Mouse (Mus musculus) neural tube, embryonic 11.5 days (tissue): ENCODE data around the gene Cmip. TPM values are rescaled to one million over a fixed set of nuclear protein-coding genes. Genes with fewer than 3 reads are reported as not detected.

ENCODE experiments used
- ATAC-seq: fragments of 200-750 bp; cut with Nextera tagmentation; 2 replicates; pipeline ENCODE4 v1.8.0; 2017; ENCODE audit warnings: moderate number of reproducible peaks, mild to moderate bottlenecking, moderate TSS enrichment, moderate library complexity; ENCODE audit not compliant: insufficient read depth, low FRiP score, low TSS enrichment
- DNase-seq: peaks from one replicate; pipeline ENCODE4 v3.0.0-alpha.2; 2015; ENCODE audit warnings: low spot score
- H3K27ac ChIP-seq: fragments of 300-500 bp; sonication (generic); 2 replicates; pipeline ENCODE4 v1.5.1; 2014; ENCODE audit warnings: low read depth, mild to moderate bottlenecking, low read length
- H3K27me3 ChIP-seq: fragments of 300-500 bp; sonication (generic); 2 replicates; pipeline ENCODE4 v1.6.1; 2014; ENCODE audit warnings: mild to moderate bottlenecking, low read length, mixed read lengths; ENCODE audit not compliant: control insufficient read depth, insufficient read depth
- H3K36me3 ChIP-seq: fragments of 300-500 bp; sonication (generic); 2 replicates; pipeline ENCODE4 v1.6.1; 2014; ENCODE audit warnings: mild to moderate bottlenecking, low read length, moderate library complexity, mixed read lengths; ENCODE audit not compliant: control insufficient read depth, insufficient read depth
- H3K4me1 ChIP-seq: fragments of 300-500 bp; sonication (generic); 2 replicates; pipeline ENCODE4 v1.6.1; 2014; ENCODE audit warnings: low read length, mixed read lengths; ENCODE audit not compliant: control insufficient read depth, insufficient read depth
- H3K4me2 ChIP-seq: fragments of 300-500 bp; sonication (generic); 2 replicates; pipeline ENCODE4 v1.6.1; 2014; ENCODE audit warnings: low read depth, mild to moderate bottlenecking, moderate library complexity
- H3K4me3 ChIP-seq: fragments of 300-500 bp; sonication (generic); 2 replicates; pipeline ENCODE4 v1.5.1; 2014; ENCODE audit warnings: low read depth, low read length
- H3K9ac ChIP-seq: fragments of 300-500 bp; sonication (generic); 2 replicates; pipeline ENCODE4 v1.6.1; 2014; ENCODE audit warnings: mild to moderate bottlenecking, low read length
- H3K9me3 ChIP-seq: fragments of 300-500 bp; sonication (generic); 2 replicates; pipeline ENCODE4 v1.6.1; 2016; ENCODE audit warnings: low read length; ENCODE audit not compliant: control insufficient read depth
- WGBS: fragments of 180-500 bp; shearing (Covaris S2); extraction: QIAGEN DNeasy Blood & Tissue Kit; methylation state at CpG from one replicate; pipeline ENCODE4 v1.1.7; 2014; 5-methylcytosine and 5-hydroxymethylcytosine counted together
- polyA plus RNA-seq: library from polyadenylated mRNA; unstranded; fragments of >200 nt; fragmentation: Nextera tagmentation; extraction: Ambion mirVana; gene quantifications from 2 replicates; pipeline ENCODE4 v1.2.1, GENCODE M21; 2014

Cmip gene
- polyA plus RNA-seq, 1 experiment from 2014 or later, result 56.7 TPM

DNA sequence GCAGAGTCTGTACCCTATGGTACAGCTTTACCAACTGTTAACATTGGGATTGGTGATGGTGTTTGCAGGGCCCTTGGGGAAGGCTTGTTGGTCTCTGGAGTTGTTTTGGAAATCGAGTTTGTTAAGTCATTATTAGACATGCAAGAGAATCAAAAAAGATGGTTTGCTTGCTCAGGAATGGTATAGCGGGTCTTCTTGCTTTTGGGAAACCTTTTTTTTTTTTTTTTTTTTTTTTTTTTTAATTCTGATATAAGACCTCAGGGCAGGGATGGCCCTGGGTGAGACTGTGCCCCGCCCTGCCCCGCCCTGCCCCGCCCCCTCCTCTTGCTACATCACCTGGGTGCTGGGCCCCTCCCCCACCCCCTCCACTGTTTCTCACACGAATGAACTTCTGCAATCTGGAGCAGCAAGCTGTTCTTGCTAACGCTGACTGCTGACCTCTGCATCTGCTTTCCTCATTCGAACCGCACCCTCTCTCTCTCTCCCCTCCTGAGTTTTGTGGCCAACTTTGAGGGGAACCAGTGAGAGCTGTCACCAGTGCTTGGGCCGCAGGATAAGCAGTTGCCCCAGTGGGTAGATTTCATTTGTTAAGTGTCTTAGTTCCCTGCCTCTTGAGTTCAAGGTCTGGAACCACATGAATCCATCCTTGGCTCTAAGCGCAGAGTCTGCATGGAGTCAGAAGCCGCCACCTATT is 83.2 kb downstream of the Cmip start:
- 32% methylated on average over 12 of the region's 12 CpGs for WGBS
- ATAC-seq (no peak), DNase-seq (no peak)
- Histone ChIP-seq H3K36me3 (no peaks in the 10 kb centered on the region), H3K9ac (no peak overlapping the region), H3K27me3 (no peaks in the 10 kb centered on the region), H3K4me2 (no peak overlapping the region), H3K27ac (no peak overlapping the region), H3K4me3 (no peak overlapping the region), H3K9me3 (no peaks in the 10 kb centered on the region), H3K4me1 (peaks cover 14% of the 10 kb centered on the region)

DNA sequence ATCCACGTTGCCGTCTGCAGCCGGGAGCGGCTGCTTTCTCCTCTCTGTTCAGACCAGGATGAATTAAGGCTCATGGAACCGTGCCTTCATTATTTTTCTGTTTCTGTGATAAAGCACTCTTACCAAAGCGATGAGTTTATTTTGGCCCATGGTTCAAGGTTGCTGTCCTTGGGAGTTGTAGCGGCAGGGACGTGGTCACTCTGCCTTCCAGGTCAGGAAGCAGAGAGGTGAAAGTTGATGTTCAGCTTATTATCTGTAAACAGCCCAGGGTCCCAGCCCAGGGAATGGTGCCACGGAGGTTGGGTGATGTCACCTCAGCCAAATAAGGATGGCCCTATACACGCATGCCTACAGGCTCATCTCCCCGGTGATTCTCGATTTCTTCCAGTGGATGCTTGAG is 83.9 kb downstream of the Cmip start:
- 97% methylated on average over 12 of the region's 12 CpGs for WGBS
- no peak overlapping the region for H3K27ac ChIP-seq
- no peaks in the 10 kb centered on the region for H3K36me3 ChIP-seq
- DNase-seq, result no peak
- no peak for ATAC-seq
- H3K4me1 ChIP-seq, result peaks cover 10% of the 10 kb centered on the region
- no peak overlapping the region for H3K9ac ChIP-seq
- H3K9me3 ChIP-seq, result no peaks in the 10 kb centered on the region
- H3K4me2 ChIP-seq, result no peak overlapping the region
- H3K4me3 ChIP-seq, result no peak overlapping the region
- no peaks in the 10 kb centered on the region for H3K27me3 ChIP-seq

DNA sequence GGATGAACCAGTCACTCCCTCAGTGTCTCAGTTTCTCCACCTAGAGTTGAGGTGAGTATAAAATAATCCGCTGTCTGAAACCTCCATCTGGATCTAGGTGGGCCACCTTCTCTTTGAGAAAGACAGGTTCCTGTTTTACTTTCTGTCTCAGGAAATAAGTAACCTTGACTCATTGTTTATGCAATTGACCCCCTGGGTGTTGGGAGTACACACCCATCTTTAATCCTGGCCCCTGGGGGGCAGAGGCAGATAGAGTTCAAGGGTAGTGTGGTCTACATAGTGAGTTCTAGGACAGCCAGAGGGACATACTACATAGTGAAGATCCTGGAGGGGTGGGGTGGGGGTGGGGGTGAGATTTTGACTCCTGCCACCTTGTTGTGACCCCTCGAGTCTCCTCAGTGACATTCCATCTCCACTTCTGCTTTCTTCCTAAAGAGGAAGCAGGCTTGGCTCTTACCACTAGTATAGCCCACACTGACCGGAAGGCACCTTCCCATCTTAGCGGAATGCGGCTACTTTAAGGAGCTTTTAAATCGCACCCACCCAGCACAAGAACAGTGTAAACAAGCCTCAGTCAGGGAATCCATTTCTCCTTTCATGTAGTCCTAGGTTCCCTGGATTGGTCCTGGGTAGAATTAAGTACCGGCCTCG is 86.0 kb downstream of the Cmip start:
- H3K4me3 ChIP-seq, result no peak overlapping the region
- 79% methylated on average over 8 of the region's 8 CpGs for WGBS
- H3K9ac ChIP-seq, result no peak overlapping the region
- no peaks in the 10 kb centered on the region for H3K27me3 ChIP-seq
- peaks cover 8% of the 10 kb centered on the region for H3K4me1 ChIP-seq
- H3K9me3 ChIP-seq, result no peaks in the 10 kb centered on the region
- H3K4me2 ChIP-seq, result no peak overlapping the region
- no peak for ATAC-seq
- no peaks in the 10 kb centered on the region for H3K36me3 ChIP-seq
- no peak for DNase-seq
- H3K27ac ChIP-seq, result no peak overlapping the region

DNA sequence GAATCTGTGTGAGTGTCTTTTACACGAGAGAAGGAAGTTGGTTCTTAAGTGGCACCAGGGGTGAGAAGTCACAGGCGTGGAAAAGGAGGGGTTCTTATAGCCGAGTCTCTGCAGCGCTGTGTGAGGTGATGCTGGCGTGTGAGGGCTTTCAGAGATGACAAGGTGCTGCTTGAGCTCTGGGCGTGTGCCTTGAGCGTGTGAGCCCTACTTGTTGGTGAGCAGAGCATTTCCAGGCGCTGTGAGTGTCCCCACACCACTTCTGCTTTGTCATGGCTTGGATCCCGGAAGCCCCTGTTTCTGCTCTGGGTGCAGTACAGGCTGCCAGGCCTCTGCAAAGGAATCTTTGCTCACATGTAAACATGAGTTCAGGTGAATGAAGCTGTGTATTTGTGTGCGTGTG is 86.6 kb downstream of the Cmip start:
- Histone ChIP-seq H3K36me3 (no peaks in the 10 kb centered on the region), H3K4me1 (peaks cover 9% of the 10 kb centered on the region), H3K9ac (no peak overlapping the region), H3K27ac (no peak overlapping the region), H3K27me3 (no peaks in the 10 kb centered on the region), H3K9me3 (no peaks in the 10 kb centered on the region), H3K4me3 (no peak overlapping the region), H3K4me2 (no peak overlapping the region)
- WGBS, result 85% methylated on average over 10 of the region's 10 CpGs
- DNase-seq, result no peak
- ATAC-seq, result no peak

DNA sequence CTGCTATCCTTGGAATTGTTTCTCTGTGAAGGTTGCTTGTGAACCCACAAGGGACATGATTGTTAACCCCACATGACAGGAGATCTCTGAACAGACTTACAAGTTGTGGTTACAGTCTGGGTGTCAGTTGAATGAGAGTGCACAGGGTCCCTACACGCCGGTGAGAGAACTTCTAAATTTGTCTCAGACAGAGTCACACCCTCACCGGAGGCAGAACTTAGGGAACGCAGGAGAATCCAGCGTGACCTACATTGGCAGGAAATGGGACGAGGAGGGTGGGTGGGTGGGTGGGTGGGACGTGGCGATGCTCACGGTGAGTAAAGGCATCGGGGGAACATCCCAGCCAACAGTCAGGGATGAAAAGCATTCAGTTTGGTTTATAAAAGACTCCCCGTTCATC is 88.0 kb downstream of the Cmip start:
- Histone ChIP-seq H3K27me3 (no peaks in the 10 kb centered on the region), H3K4me2 (no peak overlapping the region), H3K9ac (no peak overlapping the region), H3K4me1 (peaks cover 13% of the 10 kb centered on the region), H3K4me3 (no peak overlapping the region), H3K27ac (no peak overlapping the region), H3K36me3 (no peaks in the 10 kb centered on the region), H3K9me3 (no peaks in the 10 kb centered on the region)
- 86% methylated on average over 11 of the region's 11 CpGs for WGBS
- ATAC-seq, result no peak
- DNase-seq, result no peak

DNA sequence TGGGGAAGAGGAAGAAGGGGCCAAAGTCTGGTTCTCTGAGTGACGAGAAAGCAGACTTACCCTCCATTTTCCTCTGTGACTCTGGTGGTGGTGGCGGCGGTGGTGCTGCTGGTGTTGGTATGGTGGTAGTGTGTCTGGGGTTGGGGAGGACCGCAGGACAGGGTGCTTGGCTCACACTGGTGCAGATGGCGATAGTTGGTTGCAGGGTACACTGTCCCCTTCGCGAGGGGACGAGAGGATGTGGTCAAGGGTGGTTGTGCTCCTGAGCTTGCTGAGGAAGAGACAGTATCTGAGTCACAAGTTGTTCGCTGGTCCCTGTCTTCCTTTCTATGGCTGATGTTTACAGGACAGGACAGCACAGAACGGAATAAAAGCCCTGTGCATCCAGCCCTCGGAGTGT is 88.5 kb downstream of the Cmip start:
- H3K36me3 ChIP-seq, result no peaks in the 10 kb centered on the region
- no peak for DNase-seq
- no peaks in the 10 kb centered on the region for H3K27me3 ChIP-seq
- no peak for ATAC-seq
- H3K4me1 ChIP-seq, result peaks cover 13% of the 10 kb centered on the region
- no peak overlapping the region for H3K27ac ChIP-seq
- H3K9ac ChIP-seq, result no peak overlapping the region
- H3K9me3 ChIP-seq, result no peaks in the 10 kb centered on the region
- no peak overlapping the region for H3K4me3 ChIP-seq
- 96% methylated on average over 11 of the region's 11 CpGs for WGBS
- H3K4me2 ChIP-seq, result no peak overlapping the region

DNA sequence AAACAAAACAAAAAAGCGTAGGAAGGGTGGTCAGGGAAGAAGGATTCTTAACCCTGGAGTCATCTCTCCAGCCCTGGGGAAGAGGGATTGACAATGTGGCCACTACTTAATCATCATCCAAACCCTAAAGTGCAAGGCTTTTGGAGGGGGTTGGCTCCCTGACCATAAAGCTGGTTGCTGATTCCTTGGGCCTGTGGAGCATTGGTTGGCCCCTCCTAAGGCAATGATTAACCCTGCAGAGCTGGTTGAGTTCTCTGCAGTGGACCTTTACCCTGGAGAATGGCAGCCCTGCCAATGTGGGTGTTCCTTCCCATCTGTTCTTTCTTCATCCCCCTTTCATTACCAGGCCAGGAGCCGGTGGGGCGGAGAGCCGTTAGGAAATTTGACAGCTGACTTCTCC is 90.7 kb downstream of the Cmip start:
- no peak overlapping the region for H3K27ac ChIP-seq
- peaks cover 13% of the 10 kb centered on the region for H3K4me1 ChIP-seq
- no peak overlapping the region for H3K4me2 ChIP-seq
- H3K9me3 ChIP-seq, result no peaks in the 10 kb centered on the region
- no peak overlapping the region for H3K4me3 ChIP-seq
- ATAC-seq (no peak), DNase-seq (no peak)
- H3K36me3 ChIP-seq, result no peaks in the 10 kb centered on the region
- no peak overlapping the region for H3K9ac ChIP-seq
- no peaks in the 10 kb centered on the region for H3K27me3 ChIP-seq
- 50% methylated on average over 4 of the region's 4 CpGs for WGBS

DNA sequence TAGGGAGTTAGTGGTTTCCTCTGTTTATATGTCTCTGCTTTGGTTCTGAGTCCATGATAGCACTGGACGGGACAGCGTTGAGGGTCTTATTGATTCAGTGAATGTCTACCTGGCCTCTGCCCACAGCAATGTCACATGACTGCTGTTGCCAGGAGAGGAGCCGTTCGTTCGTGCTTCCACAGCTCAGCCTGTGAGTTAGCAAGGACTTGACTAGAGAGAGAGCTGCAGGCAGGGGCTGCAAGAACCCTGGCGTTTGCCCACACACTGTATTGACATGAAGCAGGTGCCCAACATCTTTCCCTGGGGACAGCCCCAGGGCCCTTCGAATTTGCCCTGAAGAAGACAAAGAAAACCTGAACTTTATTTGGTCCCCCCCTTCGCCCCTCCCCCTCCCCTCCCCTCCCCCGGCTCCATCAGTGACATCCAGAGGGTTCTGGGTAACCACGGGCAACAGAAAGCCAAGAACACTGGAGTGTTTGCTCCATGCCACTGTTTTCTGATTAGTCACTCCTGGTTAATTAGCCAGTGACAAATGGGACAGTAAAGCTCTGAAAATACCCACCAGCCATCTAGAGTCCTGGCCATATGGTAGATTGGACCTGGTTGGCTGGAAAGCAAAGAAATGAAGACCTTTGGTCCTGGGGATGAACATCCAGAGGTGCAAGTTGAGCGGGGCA is 92.0 kb downstream of the Cmip start:
- H3K27me3 ChIP-seq, result no peaks in the 10 kb centered on the region
- no peaks in the 10 kb centered on the region for H3K36me3 ChIP-seq
- H3K4me2 ChIP-seq, result no peak overlapping the region
- 62% methylated on average over 11 of the region's 11 CpGs for WGBS
- H3K4me3 ChIP-seq, result no peak overlapping the region
- H3K4me1 ChIP-seq, result peaks cover 13% of the 10 kb centered on the region
- H3K27ac ChIP-seq, result no peak overlapping the region
- ATAC-seq (no peak; the same call in 1 of the 2 replicates), DNase-seq (no peak)
- no peaks in the 10 kb centered on the region for H3K9me3 ChIP-seq
- H3K9ac ChIP-seq, result no peak overlapping the region

DNA sequence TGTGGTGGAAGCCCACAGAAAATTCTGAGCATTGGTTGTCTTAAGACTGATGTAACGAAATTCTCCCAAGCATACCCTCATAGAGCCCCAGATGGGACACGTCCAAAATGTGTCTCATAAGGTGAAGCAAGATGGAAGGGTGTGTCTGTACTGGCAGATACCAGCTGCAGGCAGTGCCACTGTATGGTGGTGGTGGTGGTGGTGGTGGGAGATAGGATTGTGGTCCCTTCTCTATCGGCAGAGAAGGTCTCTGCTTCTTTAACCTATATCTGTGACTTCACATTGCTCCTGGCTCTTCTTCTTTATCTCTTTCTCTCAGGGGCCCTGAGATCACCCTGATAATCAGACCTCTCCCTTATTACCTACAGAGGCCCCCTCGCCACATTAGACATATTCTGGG is 92.7 kb downstream of the Cmip start:
- Histone ChIP-seq H3K9me3 (no peaks in the 10 kb centered on the region), H3K4me1 (peaks cover 13% of the 10 kb centered on the region), H3K4me2 (no peak overlapping the region), H3K27me3 (no peaks in the 10 kb centered on the region), H3K36me3 (no peaks in the 10 kb centered on the region), H3K9ac (no peak overlapping the region), H3K27ac (no peak overlapping the region), H3K4me3 (no peak overlapping the region)
- ATAC-seq, result no peak
- 96% methylated on average over 4 of the region's 4 CpGs for WGBS
- no peak for DNase-seq
